Mouse (Mus musculus): ENCODE measurements around the gene Zscan20.

GRCm38 (mm10) chr4:128550756-128551155 is 59.1 kb downstream of the Zscan20 start:
- TF ChIP-seq CTCF (IDR thresholded peaks at IDR 0.05; ENCODE audit: control insufficient read depth, insufficient read depth, insufficient read length) (no peak), USF1 (IDR thresholded peaks at IDR 0.05; ENCODE audit: low read depth) (no peak)
